Mouse (Mus musculus) layer of hippocampus, postnatal 36 days (tissue): ENCODE measurements at regions not wholly inside any gene's neighbourhood (a gene's known extent, or its start where the extent isn't known, plus 50 kb on each side); places are given as distances from the start of the nearest gene placed in this dataset.

Source experiments
- DNase-seq, 2 experiments: peaks; one replicate each; pipeline ENCODE4 v3.0.0; 2022

DNA sequence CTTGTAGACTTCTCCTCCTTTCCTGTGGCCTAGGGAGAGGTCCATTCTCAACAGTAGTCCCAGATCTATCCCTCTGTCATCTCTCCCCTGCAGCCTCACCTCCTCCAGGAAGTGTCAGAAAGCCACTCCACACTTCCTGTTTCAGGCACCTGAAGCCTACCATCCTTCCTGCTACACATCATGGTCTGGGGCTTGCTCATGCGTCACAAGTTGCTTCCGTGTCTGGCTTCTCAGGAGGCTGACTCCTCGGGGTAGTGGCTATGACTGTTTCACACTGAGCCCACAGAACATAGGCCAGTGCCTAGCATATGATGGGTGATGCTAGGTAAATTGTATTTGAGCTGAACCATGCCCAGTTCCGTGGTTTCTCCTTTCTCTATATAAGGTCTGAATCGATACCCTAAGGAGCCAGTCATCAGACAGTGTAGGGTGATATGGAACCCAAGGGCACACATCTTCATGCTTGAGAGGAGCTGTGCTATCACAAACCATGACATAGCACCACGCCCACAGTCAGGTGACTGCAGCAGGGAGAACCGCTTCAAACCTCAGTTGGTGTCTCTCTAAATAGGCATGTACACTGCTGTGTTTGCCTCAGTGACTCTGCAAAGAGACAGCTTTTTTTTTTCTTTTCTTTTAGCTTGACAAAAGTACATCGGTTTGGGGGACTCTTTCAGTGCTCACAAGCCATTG is 272.2 kb downstream of the Sec61b start:
- no peak for DNase-seq

DNA sequence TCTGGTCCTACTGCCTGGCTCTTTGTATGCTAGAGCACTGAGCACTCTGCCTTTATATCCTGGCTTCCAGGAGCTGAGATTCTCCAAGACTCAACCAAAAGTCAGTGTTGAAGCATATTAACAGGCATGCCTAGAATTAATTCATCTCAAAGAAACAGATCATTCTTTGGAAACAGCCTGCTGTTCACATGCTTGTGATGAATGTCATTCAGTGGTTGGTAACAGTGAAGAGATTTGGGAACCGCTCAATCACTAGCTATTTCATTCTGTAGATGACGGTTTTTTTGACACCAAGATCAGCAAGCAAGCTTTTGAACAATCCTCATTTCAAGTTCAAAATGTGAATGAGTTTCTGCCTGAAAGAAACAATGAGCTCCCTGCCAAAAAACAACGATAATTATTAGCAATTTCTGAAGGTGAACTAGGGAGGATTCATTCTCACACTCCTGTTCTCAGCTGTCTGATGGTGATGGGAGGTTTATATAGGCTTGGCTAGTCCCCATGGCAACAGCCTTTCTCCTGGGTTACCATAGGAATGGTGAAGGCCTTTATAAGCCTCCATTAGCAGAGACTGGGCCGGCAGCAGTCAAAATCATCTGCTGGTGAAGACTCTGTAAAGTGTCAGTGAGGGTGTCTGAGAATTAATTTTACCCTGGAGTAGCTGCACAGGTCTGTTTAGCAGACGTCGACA is 272.6 kb upstream of the Nr4a3 start:
- no peak for DNase-seq

DNA sequence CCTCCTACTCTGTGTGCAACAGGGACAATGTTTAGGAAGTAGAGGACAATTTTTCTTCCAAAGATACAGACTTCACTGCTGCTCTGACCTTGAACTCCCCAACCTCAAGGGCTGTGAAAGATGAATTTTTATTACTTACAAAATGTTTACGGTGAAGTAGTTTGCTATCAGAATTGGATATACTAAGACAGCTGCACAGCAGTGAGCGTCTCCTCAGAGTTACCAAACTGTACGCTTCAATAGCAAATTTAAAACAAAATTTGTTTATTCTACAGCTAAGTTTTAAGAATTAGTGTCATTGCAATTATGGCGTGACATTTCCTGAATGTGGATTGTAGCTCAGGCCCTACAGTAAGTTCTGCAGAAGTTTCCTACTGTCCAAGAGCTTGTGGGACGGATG is 270.3 kb upstream of the Nr4a3 start:
- DNase-seq: no peak

DNA sequence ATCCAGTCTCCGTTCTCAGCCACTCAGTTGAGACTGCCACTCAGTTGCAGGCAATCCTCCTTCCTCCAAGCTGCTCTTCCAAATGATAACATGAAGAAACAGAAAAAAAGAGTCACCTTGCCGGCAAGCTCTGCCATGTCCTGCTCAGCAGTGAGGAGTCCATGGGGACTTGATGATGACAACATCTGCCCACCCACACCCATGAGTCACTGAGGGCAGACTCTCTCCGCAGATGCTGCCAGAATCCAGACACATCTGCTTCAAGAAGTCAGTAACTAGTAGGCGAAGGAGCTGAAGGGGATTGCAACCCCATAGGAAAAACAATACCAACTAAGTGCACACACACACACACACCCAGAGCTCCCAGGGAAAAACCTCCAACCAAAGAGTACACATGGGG is 263.9 kb upstream of the Nr4a3 start:
- no peak for DNase-seq

DNA sequence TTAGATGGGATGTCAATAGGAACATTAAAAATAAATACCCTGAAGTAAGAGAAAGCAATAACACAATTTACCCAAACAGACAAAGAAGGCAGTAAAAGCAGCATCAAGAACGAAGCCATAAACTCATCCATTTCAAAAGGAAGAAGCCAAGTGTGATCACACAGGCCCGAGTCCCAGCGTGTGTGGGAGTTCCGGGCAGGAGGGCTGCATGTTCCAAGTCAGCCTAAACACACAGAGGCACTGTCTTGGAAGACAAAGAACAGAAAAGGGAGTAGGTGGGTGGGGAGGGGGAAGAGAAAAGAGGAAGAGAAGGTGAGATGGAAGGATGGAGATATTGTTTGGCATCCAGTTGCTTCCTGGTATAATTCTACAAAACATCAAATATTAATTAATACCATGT is 248.0 kb upstream of the Nr4a3 start:
- DNase-seq: no peak

DNA sequence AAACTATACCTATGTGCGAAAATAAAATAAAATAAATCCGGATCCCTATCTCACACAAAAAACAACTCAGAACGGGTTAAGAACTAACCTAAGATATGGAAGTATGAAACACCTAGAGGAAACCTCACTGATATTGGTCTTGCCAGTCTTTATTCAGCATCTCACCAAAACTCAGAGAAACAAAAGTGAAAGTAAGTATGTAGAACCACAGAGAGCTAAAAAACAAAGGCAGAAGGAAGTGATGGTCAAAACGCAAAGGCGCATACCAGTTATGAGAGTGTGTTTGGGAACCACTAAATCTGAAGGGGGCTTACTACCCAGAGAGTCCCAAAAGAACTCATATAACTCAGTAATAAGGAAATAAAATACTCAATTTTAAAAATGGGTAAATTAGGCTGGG is 245.8 kb upstream of the Nr4a3 start:
- DNase-seq: no peak

DNA sequence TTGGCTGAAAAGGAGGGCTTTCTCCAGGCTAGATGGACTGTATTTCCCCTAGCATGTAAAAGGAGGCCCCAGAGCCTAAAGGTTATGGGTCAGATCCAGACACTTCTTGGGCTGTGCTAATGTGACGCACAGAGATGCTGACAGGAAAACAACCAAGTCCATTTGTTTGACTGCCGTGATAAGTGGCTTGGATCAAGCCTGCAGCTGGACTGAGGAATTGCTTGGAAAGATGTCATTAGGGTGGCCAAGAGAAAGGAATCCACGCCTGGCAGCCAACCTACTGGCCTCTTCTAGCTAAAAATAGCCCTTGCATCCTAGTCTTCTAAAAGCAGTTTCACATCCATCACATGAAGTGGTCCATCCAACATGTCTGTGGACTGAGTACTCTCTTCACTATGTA is 241.8 kb upstream of the Nr4a3 start:
- no peak for DNase-seq

DNA sequence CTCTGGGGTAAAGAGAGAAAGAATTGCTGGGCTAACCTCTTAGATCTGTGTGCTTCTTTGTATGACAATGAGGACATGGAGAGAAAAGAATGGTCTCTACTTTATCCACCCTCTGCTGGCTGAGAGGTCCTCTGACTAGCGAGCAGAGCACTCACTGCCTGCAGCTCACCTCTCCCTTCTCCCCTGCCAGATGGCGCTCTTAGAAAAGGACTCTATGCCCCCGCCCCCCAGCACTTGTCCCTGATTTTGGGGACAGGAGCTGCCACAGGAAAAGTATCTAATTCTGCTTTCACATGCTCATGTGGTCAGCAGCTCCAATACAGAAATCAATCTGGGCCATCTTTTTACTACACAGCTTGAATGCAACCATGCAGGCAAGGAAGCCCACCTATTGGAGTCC is 237.1 kb upstream of the Nr4a3 start:
- DNase-seq: no peak

DNA sequence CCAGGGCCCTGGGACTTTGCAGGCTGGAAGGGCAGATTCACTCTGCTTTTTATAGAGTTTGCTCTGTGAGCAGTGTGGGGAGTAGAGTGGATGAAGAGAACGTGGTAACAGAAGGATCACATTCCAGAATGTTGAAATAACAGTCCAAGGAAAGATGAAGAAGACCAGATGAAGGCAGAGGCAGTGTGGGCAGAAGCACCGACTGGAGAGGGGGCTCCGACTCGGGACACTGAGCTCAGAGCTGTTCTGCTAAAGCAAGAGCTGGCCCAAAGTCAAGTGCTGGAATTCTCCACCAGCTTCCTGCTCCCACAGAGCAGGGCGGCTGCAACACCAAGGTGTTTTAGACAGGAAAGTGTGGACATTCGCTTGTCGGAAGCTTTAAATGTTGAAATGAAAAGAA is 230.9 kb upstream of the Nr4a3 start:
- peak; percentile 20 to 21 for DNase-seq

DNA sequence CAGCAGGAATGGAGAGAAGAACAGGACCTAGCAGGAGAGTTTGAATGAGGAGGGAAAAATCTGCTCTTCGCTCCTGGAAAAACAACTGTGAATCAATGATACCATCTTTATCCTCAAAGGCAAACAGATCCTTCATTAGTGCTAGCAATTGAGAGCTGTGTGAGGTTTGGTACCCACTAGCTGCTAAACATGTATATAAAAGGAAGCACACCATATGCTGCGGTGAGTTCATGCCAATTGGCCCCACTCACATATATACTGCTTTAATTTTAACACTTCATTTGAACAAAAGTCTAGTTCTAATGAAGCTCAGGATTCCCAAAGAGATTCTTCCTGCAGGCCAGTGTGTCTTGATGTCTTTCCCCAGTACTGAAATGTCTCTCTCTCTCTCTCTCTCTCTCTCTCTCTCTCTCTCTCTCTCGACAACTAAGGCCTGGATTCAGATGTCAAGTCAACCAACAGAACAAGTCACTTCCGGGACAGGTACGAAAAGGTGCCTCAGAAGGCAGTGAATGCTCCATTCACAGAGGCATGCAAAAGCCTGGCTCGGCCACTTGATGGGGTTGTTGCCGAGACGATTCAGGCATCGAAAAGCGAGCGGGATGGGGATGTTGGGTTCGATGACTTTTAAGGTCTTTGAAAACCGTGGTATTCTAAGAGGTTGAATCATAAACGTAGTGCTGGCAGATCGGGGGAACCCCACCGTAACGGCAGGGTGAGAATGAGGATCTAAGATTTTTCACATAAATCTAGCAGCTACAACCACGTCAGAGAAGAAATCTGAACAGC is 226.4 kb upstream of the Nr4a3 start:
- DNase-seq: no peak

DNA sequence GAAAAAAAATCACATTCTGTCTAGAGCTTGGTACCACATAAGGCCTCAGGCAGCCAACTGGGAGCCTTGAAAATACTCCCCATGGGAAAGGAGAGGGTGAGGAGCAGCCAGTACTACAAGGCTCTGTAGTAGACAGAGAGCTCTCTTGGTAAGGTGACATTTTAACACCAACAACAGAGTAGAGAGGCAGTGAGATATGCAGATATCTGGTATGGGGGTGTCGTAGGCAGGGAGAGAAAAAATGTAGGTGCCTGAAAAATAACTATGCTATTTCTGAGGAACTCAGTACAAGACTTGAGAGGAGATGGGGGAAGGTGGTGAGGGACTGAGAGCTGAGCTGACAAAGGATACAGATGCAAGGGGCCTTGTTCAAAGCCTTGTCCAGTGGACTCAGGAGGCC is 224.4 kb upstream of the Nr4a3 start:
- no peak for DNase-seq

DNA sequence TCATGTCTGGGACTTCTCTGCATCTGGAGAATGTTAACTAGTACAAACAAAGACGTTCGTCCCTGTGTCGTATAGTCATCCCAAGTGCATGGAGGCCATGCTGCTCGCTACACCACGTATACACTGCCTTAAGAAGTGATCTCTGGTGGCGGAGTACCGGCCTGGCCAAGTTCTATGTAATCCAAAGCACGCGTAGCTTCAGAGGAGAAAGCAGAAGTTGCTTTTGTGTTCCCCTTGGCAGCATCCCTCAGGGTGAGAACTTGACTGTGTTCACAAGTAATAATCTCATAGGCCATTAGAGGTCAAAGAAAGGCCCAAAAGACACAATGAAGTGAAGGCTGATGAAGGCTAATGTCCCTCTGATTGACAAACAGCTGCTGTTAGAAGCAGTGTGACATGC is 221.7 kb upstream of the Nr4a3 start:
- DNase-seq: no peak

DNA sequence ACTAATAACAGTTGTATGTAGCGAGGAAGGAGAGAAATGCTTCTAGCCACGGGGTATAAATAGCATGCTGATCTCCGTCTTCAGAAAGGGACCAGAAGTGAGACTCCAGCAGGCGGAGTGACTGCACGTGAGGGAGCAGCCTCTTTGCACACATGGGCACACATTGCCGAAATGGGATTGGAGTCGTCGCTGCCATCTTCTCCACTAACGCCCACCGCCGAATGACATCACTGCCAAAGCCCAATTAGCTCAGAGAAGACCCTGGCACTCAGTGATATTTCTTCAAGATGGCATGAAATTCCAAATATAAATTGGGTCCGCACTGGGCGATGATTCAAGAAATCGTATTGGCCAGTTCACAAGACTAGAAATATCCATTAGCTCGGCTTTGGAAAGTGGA is 220.9 kb upstream of the Nr4a3 start:
- DNase-seq: no peak

DNA sequence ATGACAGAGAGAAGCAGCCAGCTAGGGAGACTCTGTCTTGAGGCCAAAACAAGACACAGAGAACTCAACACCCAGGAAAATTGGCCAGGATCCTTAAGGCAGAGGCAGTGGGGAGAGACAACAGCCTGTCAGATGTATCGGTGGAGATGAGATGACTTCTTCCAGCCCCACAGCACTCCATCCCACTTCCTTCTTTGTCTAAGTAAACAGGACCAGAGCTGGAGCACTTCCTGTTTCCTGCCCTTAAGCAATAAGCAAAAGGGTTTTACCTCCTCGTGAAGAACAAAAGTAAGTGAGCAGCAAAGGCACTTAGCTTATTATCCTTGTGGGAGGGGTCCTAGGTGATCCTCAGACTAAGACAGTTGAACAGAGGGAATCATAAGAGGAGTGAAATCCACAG is 212.0 kb upstream of the Nr4a3 start:
- DNase-seq: no peak

DNA sequence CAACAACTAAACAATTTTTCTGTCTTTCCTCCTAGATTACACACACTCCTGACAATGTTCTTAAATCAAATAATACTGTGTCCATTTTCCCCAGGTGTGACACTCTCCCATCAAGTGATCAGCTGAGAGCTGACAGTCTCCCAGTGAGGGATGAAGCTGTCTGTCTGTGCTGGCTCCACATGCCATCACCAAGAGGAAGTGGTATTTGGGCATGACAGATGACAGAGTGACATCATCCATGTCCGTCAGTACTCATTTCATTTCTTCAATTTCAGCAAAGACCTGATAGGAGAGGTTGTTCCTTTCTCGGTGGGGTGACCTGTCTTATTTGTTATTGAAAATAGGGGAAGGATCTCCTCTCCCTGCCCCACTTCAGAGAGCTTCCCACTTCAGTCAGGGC is 206.5 kb upstream of the Nr4a3 start:
- DNase-seq: no peak

DNA sequence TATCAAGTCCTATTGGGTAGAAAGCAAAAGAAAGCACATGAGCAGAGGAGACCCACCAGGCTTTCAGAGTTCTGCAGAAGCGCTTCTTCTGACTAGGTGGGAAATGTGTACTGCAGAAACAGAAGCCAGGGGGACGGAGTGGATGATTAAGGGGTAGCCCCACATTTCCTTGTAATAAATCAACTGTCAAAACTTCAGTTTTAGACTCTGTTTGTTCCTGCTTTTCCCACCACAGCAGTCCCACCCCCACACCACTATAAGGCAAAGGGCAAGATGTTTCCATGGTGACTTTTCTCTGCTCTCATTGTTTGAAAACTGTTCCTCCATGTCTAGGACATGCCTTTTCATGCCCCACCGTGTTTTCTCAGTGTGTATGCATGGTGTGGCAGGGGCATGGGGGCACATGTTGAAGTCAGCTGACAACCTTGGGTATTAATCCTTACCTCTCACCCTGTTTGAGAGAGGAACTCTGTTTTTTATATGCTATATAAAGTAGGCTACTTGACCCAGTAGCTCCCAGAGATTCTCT is 202.8 kb upstream of the Nr4a3 start:
- DNase-seq: no peak

DNA sequence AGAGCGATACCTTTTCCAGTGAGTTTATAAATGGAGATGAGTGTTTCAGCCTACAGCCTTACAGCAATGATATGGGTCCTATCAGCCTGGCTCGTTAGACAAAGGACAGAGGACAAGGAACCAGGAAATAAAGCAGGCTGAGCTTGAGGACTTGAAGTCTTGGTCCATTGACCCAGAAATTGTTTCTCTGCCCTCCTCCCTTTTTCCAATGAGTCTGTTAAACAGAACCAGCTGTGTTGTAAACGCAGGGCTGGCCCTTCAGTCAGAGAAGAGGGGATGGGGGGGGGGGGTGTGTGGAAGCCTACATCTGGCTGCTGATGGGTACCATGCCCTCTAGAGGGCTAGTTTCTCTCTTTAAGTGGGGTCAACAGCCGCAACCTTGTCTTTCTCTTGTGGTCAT is 199.7 kb upstream of the Nr4a3 start:
- DNase-seq: no peak

DNA sequence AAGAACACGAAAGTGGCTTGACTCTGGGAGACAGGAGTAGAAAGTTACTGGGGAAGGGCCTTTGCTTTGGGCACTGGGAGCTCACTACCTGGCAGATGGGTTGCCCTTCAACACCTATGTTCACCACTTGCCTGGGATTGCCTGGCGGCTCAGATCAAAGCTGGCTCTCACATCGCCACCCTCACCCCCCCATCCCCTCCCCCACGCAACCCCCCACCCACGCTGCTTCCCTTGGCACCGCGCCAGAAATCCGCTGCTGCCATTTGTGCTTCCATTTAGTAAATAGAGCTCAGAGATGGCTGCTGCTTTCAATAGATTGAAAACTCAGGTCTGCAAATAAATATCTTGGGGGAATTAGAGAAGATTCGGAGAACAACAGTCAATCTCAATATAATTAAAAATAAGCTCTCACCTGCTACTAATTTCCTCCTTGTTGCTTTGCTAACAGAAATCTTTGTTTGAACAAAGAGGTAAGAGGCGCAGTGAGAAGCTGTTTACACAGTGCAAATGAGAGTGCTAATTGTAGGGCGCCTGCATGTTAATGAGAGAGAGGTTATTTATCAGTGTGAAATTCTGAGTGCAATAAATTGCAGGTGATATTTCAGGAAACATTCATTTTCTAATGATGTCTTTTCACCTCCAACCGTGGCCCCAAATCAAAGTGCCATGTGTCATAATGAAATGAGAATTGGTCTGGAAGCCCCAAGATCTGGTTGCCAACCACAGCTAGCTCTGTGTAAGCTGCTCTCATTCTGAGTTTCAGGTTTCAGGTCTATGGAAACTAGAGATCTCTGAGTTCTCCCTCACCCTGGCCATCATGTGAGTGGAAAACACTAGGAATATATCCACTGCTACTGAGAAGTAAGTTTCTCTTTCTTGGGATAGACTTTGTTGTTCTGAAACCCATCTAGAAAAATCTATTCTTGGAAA is 198.3 kb upstream of the Nr4a3 start:
- no peak for DNase-seq

DNA sequence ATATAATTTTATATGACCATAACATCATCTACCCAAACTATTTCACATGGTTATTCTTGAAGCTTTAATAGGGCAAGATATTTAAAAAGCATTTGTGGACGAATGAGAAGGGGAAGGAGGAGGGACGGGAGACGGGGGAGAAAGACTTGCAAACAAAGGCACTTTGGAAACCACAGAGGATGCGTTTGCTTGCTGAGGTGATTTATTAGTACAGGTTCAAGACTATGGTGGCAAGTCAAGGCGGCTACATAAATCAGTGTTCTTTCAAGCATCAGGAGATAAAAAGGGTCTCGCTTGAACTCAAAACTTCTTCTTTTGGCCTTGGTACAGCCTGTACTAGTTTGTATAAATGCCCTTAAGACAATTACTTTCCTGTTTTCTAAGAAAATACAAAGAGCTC is 183.8 kb upstream of the Nr4a3 start:
- no peak for DNase-seq

DNA sequence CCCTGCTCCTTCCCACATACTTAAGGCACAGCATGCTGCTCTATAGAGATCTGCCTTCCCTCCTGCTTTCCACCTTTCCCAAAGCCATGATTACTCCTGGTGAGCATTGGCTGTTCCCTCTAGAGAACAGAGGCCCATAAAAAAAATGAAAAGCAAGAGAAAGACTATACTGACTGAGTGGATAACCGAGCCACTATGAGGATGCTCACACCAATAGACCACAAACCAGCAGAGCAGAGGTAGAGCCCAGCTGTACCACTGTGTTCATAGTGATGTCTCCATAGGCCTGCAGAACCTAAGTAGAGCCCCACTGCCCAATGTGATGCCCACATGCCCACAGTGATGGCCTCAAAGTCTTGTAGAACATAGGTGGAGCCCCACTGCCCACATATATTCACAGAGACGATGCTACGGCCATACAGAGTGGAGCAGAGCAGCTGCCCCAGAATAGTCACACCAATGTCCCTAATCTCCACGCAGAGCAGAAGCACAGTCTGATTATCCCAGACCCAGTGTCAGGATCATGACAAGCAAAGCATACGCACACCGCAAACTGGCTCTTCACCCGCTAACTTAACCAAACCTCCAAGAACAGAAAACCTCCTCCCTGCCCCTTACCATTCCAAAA is 174.8 kb upstream of the Nr4a3 start:
- DNase-seq: no peak

DNA sequence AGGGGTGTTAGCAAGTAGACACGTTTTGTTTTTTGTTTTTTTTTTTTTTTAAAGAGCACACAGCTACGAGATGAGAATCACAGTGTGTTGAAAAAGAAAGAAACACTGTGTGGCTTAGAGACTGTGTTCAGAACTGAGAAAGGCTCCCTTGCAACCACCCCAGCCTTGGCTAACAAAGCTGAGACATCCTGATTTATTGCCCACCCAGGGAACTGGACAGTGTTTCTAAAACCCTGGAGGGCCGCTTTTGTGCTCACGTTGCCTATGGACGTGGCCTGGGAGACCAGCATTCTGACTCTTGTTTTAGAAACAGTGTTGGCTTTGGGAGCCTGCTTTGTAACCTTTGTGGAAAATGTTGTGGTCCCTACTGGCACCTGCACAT is 174.3 kb upstream of the Nr4a3 start:
- DNase-seq: no peak

DNA sequence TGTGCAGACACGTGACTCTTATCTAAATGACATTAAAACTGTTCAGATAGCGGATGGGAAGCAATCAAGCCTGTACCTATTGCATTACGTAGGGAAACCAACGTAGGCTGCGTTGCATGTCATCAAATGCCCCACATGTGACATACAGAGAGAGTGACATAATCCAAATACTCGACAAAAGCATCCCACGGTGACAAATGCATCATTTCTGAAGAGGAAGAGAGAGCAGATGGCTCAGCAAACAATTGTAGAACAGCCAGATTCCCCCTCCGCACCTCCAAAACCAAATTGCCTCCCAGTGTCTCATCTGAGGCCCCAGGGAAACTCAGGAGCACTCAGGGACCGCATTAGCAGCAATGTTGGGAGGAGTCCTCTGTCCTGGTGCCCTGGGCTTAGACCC is 163.4 kb upstream of the Nr4a3 start:
- peak; percentile 55 to 64 for DNase-seq
